Mouse (Mus musculus): Measurements from ENCODE around the gene Lrp1. TPM values are rescaled to one million over a fixed set of nuclear protein-coding genes. Genes with fewer than 3 reads are reported as not detected.

The Lrp1 gene
- total and polyA plus RNA-seq, 3 experiments = 0.39 to 0.42 TPM; not detected in 1

GRCm38 (mm10) chr10:127522088-127522581 lies 98.8 kb downstream of the Lrp1 start, which contains the start of gene Shmt2:
Shmt2 (minus strand) TSS chr10:127522444.
- H3K27ac ChIP-seq (ENCODE audit: control insufficient read depth, low read depth, low read length) = peak within 1 kb of the TSS; percentile 97
- H3K9me3 ChIP-seq (replicated peaks; ENCODE audit: insufficient read depth, low read length) = no peaks in the 10 kb centered on the region
- peaks cover 0 to 21% of the 10 kb centered on the region in 2 experiments; a peak in 3 of 4 replicates for H3K36me3 ChIP-seq (ENCODE audit: control insufficient read depth in 1 of 2, insufficient read depth in 2 of 2, low read length in 2 of 2)
- H3K9ac ChIP-seq (ENCODE audit: control insufficient read depth, low read depth, low read length, poor library complexity, severe bottlenecking) = peak within 1 kb of the TSS; percentile 96
- H3K27me3 ChIP-seq (ENCODE audit: control insufficient read depth in 1 of 2, insufficient read depth in 2 of 2, low read length in 2 of 2) = no peaks in the 10 kb centered on the region
- H3K4me3 ChIP-seq (ENCODE audit: control insufficient read depth in 1 of 2, insufficient read depth in 1 of 2, low read depth in 2 of 2, low read length in 2 of 2) = peak within 1 kb of the TSS; percentile 65 to 87
- H3K79me2 ChIP-seq (ENCODE audit: control insufficient read depth, insufficient read depth, low read length, poor library complexity) = peaks cover 29% of the 10 kb centered on the region
- peaks cover 2 to 19% of the 10 kb centered on the region in 2 experiments; a peak in 3 of 4 replicates for H3K4me1 ChIP-seq (ENCODE audit: control insufficient read depth in 1 of 2, insufficient read depth in 2 of 2, low read length in 2 of 2)
- DNase-seq (ENCODE audit: low read depth, low spot score) = peak; percentile 96
- TF ChIP-seq NRF1 (IDR thresholded peaks at IDR 0.05; ENCODE audit: insufficient read depth, low read depth, low read length, poor library complexity, severe bottlenecking) (peak; percentile 93), MXI1 (IDR thresholded peaks at IDR 0.05; ENCODE audit: low read depth, low read length) (peak; percentile 98), POLR2A (IDR thresholded peaks at IDR 0.05; ENCODE audit: control insufficient read depth in 1 of 2, insufficient read depth in 1 of 2, low read depth in 1 of 2, low read length in 2 of 2, poor library complexity in 1 of 2) (peak; percentile 61 to 98), SMC3 (IDR thresholded peaks at IDR 0.05; ENCODE audit: low read depth, low read length) (no peak), UBTF (IDR thresholded peaks at IDR 0.05; ENCODE audit: borderline replicate concordance, insufficient read depth, low read depth, low read length) (no peak), SIN3A (IDR thresholded peaks at IDR 0.05; ENCODE audit: low read length) (peak; percentile 82), POLR2AphosphoS2 (IDR thresholded peaks at IDR 0.05; ENCODE audit: low read length) (peak; percentile 87; the same call in 1 of the 2 replicates), MEF2A (IDR thresholded peaks at IDR 0.05; ENCODE audit: extremely low read depth, insufficient replicate concordance, low read depth, low read length, poor library complexity, severe bottlenecking) (no peak), NELFE (IDR thresholded peaks at IDR 0.05; ENCODE audit: low read depth, low read length) (peak; percentile 96), CHD2 (IDR thresholded peaks at IDR 0.05; ENCODE audit: low read length) (peak; percentile 85), GABPA (IDR thresholded peaks at IDR 0.05; ENCODE audit: low read depth, low read length) (no peak), E2F4 (IDR thresholded peaks at IDR 0.05; ENCODE audit: borderline replicate concordance, low read depth, low read length) (no peak), CHD1 (IDR thresholded peaks at IDR 0.05; ENCODE audit: low read depth, low read length) (no peak), USF2 (IDR thresholded peaks at IDR 0.05; ENCODE audit: borderline replicate concordance in 1 of 2, insufficient read depth in 1 of 2, low read depth in 1 of 2, low read length in 2 of 2) (no peak), TCF12 (IDR thresholded peaks at IDR 0.05; ENCODE audit: low read depth, low read length) (peak; percentile 57), GATA1 (IDR thresholded peaks at IDR 0.05; ENCODE audit: low read depth, low read length) (no peak), ZMIZ1 (IDR thresholded peaks at IDR 0.05; ENCODE audit: low read depth, low read length) (peak; percentile 86), MAFK (IDR thresholded peaks at IDR 0.05; ENCODE audit: borderline replicate concordance, low read depth, low read length) (no peak), POLR2AphosphoS5 (IDR thresholded peaks at IDR 0.05; ENCODE audit: borderline replicate concordance, low read depth, low read length) (no peak), JUND (IDR thresholded peaks at IDR 0.05; ENCODE audit: low read depth, low read length) (no peak), EP300 (IDR thresholded peaks at IDR 0.05; ENCODE audit: low read depth in 1 of 2, low read length in 2 of 2) (no peak), ZC3H11A (IDR thresholded peaks at IDR 0.05; ENCODE audit: low read depth, low read length) (no peak), HCFC1 (IDR thresholded peaks at IDR 0.05; ENCODE audit: low read depth, low read length) (peak; percentile 97), RCOR1 (IDR thresholded peaks at IDR 0.05; ENCODE audit: low read depth, low read length) (no peak), ELF1 (IDR thresholded peaks at IDR 0.05; ENCODE audit: low read depth, low read length) (peak; percentile 55), TAL1 (IDR thresholded peaks at IDR 0.05; ENCODE audit: low read length) (no peak), USF1 (IDR thresholded peaks at IDR 0.05; ENCODE audit: low read depth, low read length) (no peak; the same call in 1 of the 2 replicates), BHLHE40 (IDR thresholded peaks at IDR 0.05; ENCODE audit: borderline replicate concordance, low read depth, low read length) (no peak), TBP (IDR thresholded peaks at IDR 0.05; ENCODE audit: low read depth, low read length) (peak; percentile 94), RAD21 (IDR thresholded peaks at IDR 0.05; ENCODE audit: low read depth, low read length) (no peak), ETS1 (IDR thresholded peaks at IDR 0.05; ENCODE audit: low read depth, low read length) (0 out of 2 replicates have a peak, but pooled peaks have one; percentile 3), ZNF384 (IDR thresholded peaks at IDR 0.05; ENCODE audit: low read depth, low read length) (no peak), MAZ (IDR thresholded peaks at IDR 0.05; ENCODE audit: low read depth, low read length) (peak; percentile 56; the same call in 1 of the 2 replicates), MYC (IDR thresholded peaks at IDR 0.05; ENCODE audit: low read depth, low read length) (peak; percentile 98), MYB (IDR thresholded peaks at IDR 0.05; ENCODE audit: low read depth, low read length) (no peak), CTCF (IDR thresholded peaks at IDR 0.05 in 2 of 3, conservative IDR thresholded peaks at IDR 0.05 in 1 of 3; ENCODE audit: control insufficient read depth in 1 of 3, insufficient read depth in 1 of 3, low read depth in 2 of 3, low read length in 3 of 3, poor library complexity in 1 of 3, severe bottlenecking in 1 of 3) (no peak), ZKSCAN1 (IDR thresholded peaks at IDR 0.05; ENCODE audit: low read depth, low read length) (no peak)

All from MEL (cell line).